Mouse (Mus musculus) neural tube, embryonic 13.5 days (tissue): ENCODE measurements around the gene Lag3. TPM values are rescaled to one million over a fixed set of nuclear protein-coding genes. Genes with fewer than 3 reads are reported as not detected.
A peak's percentile ranks its signal among the peaks of the same experiment; 100 is the strongest.

Source experiments
- ATAC-seq: fragments of 200-750 bp; cut with Nextera tagmentation; 2 replicates; pipeline ENCODE4 v1.8.0; 2017; ENCODE audit warnings: low read depth, mild to moderate bottlenecking, moderate TSS enrichment, moderate library complexity
- H3K27ac ChIP-seq: fragments of 300-500 bp; sonication (generic); replicated peaks from 2 replicates; pipeline ENCODE4 v1.5.1; 2015; ENCODE audit warnings: moderate library complexity, mild to moderate bottlenecking, inconsistent platforms
- H3K27me3 ChIP-seq: fragments of 300-500 bp; sonication (generic); 2 replicates; pipeline ENCODE4 v1.6.1; 2015; ENCODE audit warnings: mild to moderate bottlenecking, inconsistent platforms
- H3K36me3 ChIP-seq: fragments of 300-500 bp; sonication (generic); 2 replicates; pipeline ENCODE4 v1.6.1; 2015; ENCODE audit warnings: mild to moderate bottlenecking, inconsistent platforms
- H3K4me1 ChIP-seq: fragments of 300-500 bp; sonication (generic); replicated peaks from 2 replicates; pipeline ENCODE4 v1.6.1; 2015; ENCODE audit warnings: inconsistent platforms
- H3K4me2 ChIP-seq: fragments of 300-500 bp; sonication (generic); 2 replicates; pipeline ENCODE4 v1.6.1; 2015; ENCODE audit warnings: inconsistent platforms, mild to moderate bottlenecking, moderate library complexity
- H3K4me3 ChIP-seq: fragments of 300-500 bp; sonication (generic); 2 replicates; pipeline ENCODE4 v1.5.1; 2015; ENCODE audit warnings: mild to moderate bottlenecking, inconsistent platforms
- H3K9ac ChIP-seq: fragments of 300-500 bp; sonication (generic); 2 replicates; pipeline ENCODE4 v1.6.1; 2015; ENCODE audit warnings: moderate library complexity, mild to moderate bottlenecking, inconsistent platforms
- H3K9me3 ChIP-seq: fragments of 300-500 bp; sonication (generic); 2 replicates; pipeline ENCODE4 v1.6.1; 2016; ENCODE audit warnings: inconsistent platforms
- WGBS: fragments of 180-500 bp; shearing (Covaris S2); methylation state at CpG from one replicate; pipeline ENCODE4 v1.1.7; 2015; 5-methylcytosine and 5-hydroxymethylcytosine counted together
- polyA plus RNA-seq: library from polyadenylated mRNA; unstranded; fragments of >200 nt; fragmentation: Nextera tagmentation; extraction: Ambion mirVana; gene quantifications from 2 replicates; pipeline ENCODE4 v1.2.1, GENCODE M21; 2015

Lag3 gene
- polyA plus RNA-seq: 2.2 and 3.2 TPM in 2 replicates

GRCm38 (mm10) chr6:124911533-124912218, at the start of gene Lag3:
TSS of gene Lag3 (minus strand) at chr6:124911705.
- H3K4me1 ChIP-seq: peaks cover 55% of the 10 kb centered on the region
- H3K4me3 ChIP-seq: no peak within 1 kb of the TSS
- H3K9ac ChIP-seq: peak within 1 kb of the TSS; percentile 67; the same call in 1 of the 2 replicates
- no peaks in the 10 kb centered on the region for H3K27me3 ChIP-seq
- H3K9me3 ChIP-seq: no peaks in the 10 kb centered on the region
- peak within 1 kb of the TSS; percentile 18; the same call in 1 of the 2 replicates for H3K27ac ChIP-seq
- ATAC-seq: no peak
- WGBS: 25% methylated on average over 12 of the region's 13 CpGs
- 0 out of 2 replicates have a peak within 1 kb of the TSS, but pooled peaks have one; percentile 7 for H3K4me2 ChIP-seq
- H3K36me3 ChIP-seq: peaks cover 35% of the 10 kb centered on the region

- no peak overlapping the region for H3K9ac ChIP-seq
- H3K4me3 ChIP-seq: no peak overlapping the region
- no peaks in the 10 kb centered on the region for H3K9me3 ChIP-seq
- peaks cover 10% of the 10 kb centered on the region for H3K4me1 ChIP-seq
- H3K27ac ChIP-seq: no peak overlapping the region
- no peak for ATAC-seq
- WGBS: 96% methylated on average over 12 of the region's 12 CpGs
- H3K4me2 ChIP-seq: no peak overlapping the region
- peaks cover 69% of the 10 kb centered on the region for H3K36me3 ChIP-seq
- no peaks in the 10 kb centered on the region for H3K27me3 ChIP-seq
Measured at GRCm38 (mm10) chr6:124961021-124961420, 49.5 kb upstream of the Lag3 start.

GRCm38 (mm10) chr6:124959960-124960359, 48.5 kb upstream of the Lag3 start:
- no peak overlapping the region for H3K4me2 ChIP-seq
- H3K27ac ChIP-seq: no peak overlapping the region
- no peaks in the 10 kb centered on the region for H3K9me3 ChIP-seq
- WGBS: 87% methylated on average over 13 of the region's 13 CpGs
- H3K9ac ChIP-seq: no peak overlapping the region
- peaks cover 78% of the 10 kb centered on the region for H3K36me3 ChIP-seq
- peaks cover 8% of the 10 kb centered on the region for H3K4me1 ChIP-seq
- no peaks in the 10 kb centered on the region for H3K27me3 ChIP-seq
- no peak for ATAC-seq
- H3K4me3 ChIP-seq: no peak overlapping the region

- no peaks in the 10 kb centered on the region for H3K27me3 ChIP-seq
- H3K4me3 ChIP-seq: no peak overlapping the region
- no peaks in the 10 kb centered on the region for H3K4me1 ChIP-seq
- H3K4me2 ChIP-seq: no peak overlapping the region
- no peaks in the 10 kb centered on the region for H3K9me3 ChIP-seq
- H3K36me3 ChIP-seq: peaks cover 73% of the 10 kb centered on the region
- no peak overlapping the region for H3K9ac ChIP-seq
- H3K27ac ChIP-seq: no peak overlapping the region
- no peak for ATAC-seq
- WGBS: 82% methylated on average over 3 of the region's 3 CpGs
Measured at GRCm38 (mm10) chr6:124958127-124958526, 46.6 kb upstream of the Lag3 start.

GRCm38 (mm10) chr6:124955212-124955611, 43.7 kb upstream of the Lag3 start:
- Histone ChIP-seq H3K36me3 (peaks cover 50% of the 10 kb centered on the region), H3K9me3 (no peaks in the 10 kb centered on the region), H3K27ac (no peak overlapping the region), H3K4me2 (no peak overlapping the region), H3K27me3 (no peaks in the 10 kb centered on the region), H3K9ac (no peak overlapping the region), H3K4me3 (no peak overlapping the region), H3K4me1 (no peaks in the 10 kb centered on the region)
- no peak for ATAC-seq
- 93% methylated on average over 4 of the region's 4 CpGs for WGBS

- 87% methylated on average over 2 of the region's 2 CpGs for WGBS
- H3K9ac ChIP-seq: no peak overlapping the region
- H3K27ac ChIP-seq: no peak overlapping the region
Measured at GRCm38 (mm10) chr6:124953991-124954715, 42.6 kb upstream of the Lag3 start.

GRCm38 (mm10) chr6:124943526-124943925, 32.0 kb upstream of the Lag3 start:
- H3K9ac ChIP-seq: no peak overlapping the region
- peaks cover 10% of the 10 kb centered on the region for H3K36me3 ChIP-seq
- no peak overlapping the region for H3K4me2 ChIP-seq
- WGBS: 89% methylated on average over 3 of the region's 3 CpGs
- no peak overlapping the region for H3K4me3 ChIP-seq
- H3K27ac ChIP-seq: no peak overlapping the region
- no peaks in the 10 kb centered on the region for H3K27me3 ChIP-seq
- no peak for ATAC-seq
- no peaks in the 10 kb centered on the region for H3K4me1 ChIP-seq
- H3K9me3 ChIP-seq: no peaks in the 10 kb centered on the region

More at GRCm38 (mm10) chr6:124953991-124954715, 42.6 kb upstream of the Lag3 start:
- no peak overlapping the region for H3K4me3 ChIP-seq
- no peaks in the 10 kb centered on the region for H3K27me3 ChIP-seq
- no peaks in the 10 kb centered on the region for H3K4me1 ChIP-seq
- no peak overlapping the region for H3K4me2 ChIP-seq
- ATAC-seq: no peak
- peaks cover 39% of the 10 kb centered on the region for H3K36me3 ChIP-seq
- no peaks in the 10 kb centered on the region for H3K9me3 ChIP-seq

GRCm38 (mm10) chr6:124941679-124942078, 30.2 kb upstream of the Lag3 start:
- WGBS: 94% methylated on average over 1 of the region's 1 CpGs
- peaks cover 28% of the 10 kb centered on the region for H3K36me3 ChIP-seq
- no peaks in the 10 kb centered on the region for H3K9me3 ChIP-seq
- no peaks in the 10 kb centered on the region for H3K4me1 ChIP-seq
- no peak overlapping the region for H3K4me2 ChIP-seq
- H3K4me3 ChIP-seq: no peak overlapping the region
- ATAC-seq: no peak
- H3K27ac ChIP-seq: no peak overlapping the region
- no peaks in the 10 kb centered on the region for H3K27me3 ChIP-seq
- no peak overlapping the region for H3K9ac ChIP-seq

GRCm38 (mm10) chr6:124938554-124938953, 27.0 kb upstream of the Lag3 start:
- no peak for ATAC-seq
- WGBS: 94% methylated on average over 7 of the region's 7 CpGs
- peaks cover 58% of the 10 kb centered on the region for H3K36me3 ChIP-seq

GRCm38 (mm10) chr6:124937493-124937892, 26.0 kb upstream of the Lag3 start:
- Histone ChIP-seq H3K9ac (no peak overlapping the region), H3K36me3 (peaks cover 63% of the 10 kb centered on the region), H3K27ac (no peak overlapping the region), H3K27me3 (no peaks in the 10 kb centered on the region), H3K9me3 (no peaks in the 10 kb centered on the region), H3K4me1 (peaks cover 21% of the 10 kb centered on the region), H3K4me2 (no peak overlapping the region), H3K4me3 (no peak overlapping the region)
- ATAC-seq: no peak
- 87% methylated on average over 2 of the region's 2 CpGs for WGBS

More at GRCm38 (mm10) chr6:124938554-124938953, 27.0 kb upstream of the Lag3 start:
- no peak overlapping the region for H3K4me3 ChIP-seq
- no peak overlapping the region for H3K9ac ChIP-seq
- no peaks in the 10 kb centered on the region for H3K27me3 ChIP-seq
- H3K27ac ChIP-seq: no peak overlapping the region
- H3K9me3 ChIP-seq: no peaks in the 10 kb centered on the region
- no peak overlapping the region for H3K4me2 ChIP-seq
- peaks cover 13% of the 10 kb centered on the region; the same call in 1 of the 2 replicates for H3K4me1 ChIP-seq

- Histone ChIP-seq H3K9me3 (no peaks in the 10 kb centered on the region), H3K27ac (no peak overlapping the region), H3K4me3 (no peak overlapping the region), H3K4me1 (peaks cover 28% of the 10 kb centered on the region), H3K9ac (no peak overlapping the region), H3K27me3 (no peaks in the 10 kb centered on the region), H3K36me3 (peaks cover 63% of the 10 kb centered on the region), H3K4me2 (no peak overlapping the region)
- no peak for ATAC-seq
- 95% methylated on average over 1 of the region's 1 CpGs for WGBS
Measured at GRCm38 (mm10) chr6:124936681-124937080, 25.2 kb upstream of the Lag3 start.

GRCm38 (mm10) chr6:124934670-124935069, 23.2 kb upstream of the Lag3 start:
- H3K4me1 ChIP-seq: peaks cover 36% of the 10 kb centered on the region
- no peaks in the 10 kb centered on the region for H3K9me3 ChIP-seq
- no peak overlapping the region for H3K9ac ChIP-seq
- no peak for ATAC-seq
- H3K4me2 ChIP-seq: no peak overlapping the region
- H3K27ac ChIP-seq: no peak overlapping the region
- no peaks in the 10 kb centered on the region for H3K27me3 ChIP-seq
- H3K36me3 ChIP-seq: peaks cover 63% of the 10 kb centered on the region
- 93% methylated on average over 7 of the region's 7 CpGs for WGBS
- no peak overlapping the region for H3K4me3 ChIP-seq
